Mouse (Mus musculus) urinary bladder, adult 18-20 months (tissue): ENCODE data around the gene Adrm1.
A peak's percentile ranks its signal among the peaks of the same experiment; 100 is the strongest.
"Not testable (repeated sequence)": the region's sequence is repeated elsewhere in the genome, so short reads cannot be mapped to it uniquely, and the experiment has no call there.

ENCODE experiments used
- DNase-seq, 2 experiments: peaks; one replicate each; pipeline ENCODE4 v3.0.0; 2022; ENCODE audit warnings: low spot score in 2 of 2, mixed read lengths in 2 of 2

The Adrm1 gene

DNA sequence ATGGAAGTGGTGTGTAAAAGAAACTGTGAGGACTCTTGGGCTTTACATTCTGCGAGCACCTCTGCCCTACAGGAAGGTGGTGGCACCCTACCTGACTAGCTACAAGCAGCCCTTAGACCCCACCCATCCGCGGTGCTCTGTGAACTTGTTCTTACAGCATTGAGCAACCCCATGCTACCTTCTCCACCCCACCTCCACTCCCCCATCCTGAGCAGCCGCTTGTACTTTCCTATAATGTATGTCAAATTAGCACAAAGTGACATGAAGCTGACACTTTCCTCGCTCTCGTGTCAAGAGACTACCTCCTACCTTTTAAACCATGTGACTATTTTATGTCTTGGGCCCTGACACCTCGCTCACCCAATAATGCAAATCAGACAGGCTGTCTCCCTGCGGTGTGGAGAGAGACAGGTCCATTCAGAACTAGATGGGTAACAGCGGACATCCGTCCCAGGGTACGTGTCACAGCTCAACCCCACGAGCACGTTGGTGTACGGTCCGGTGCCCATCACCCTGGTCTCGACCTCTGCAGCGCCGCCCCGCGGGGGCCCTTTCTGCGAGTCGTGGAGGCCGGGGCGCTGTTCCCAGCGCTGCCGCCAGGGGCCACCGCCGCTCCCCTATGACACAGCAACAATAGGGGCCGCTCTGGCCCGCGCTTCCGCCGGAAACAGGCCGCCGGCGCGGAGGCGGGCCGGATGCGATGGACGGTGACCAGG is at the start of gene Adrm1:
Gene Adrm1, plus strand, starts transcription at position 680 of the 716 bp plus-strand sequence.
- DNase-seq = peak; percentile 95 to 96

DNA sequence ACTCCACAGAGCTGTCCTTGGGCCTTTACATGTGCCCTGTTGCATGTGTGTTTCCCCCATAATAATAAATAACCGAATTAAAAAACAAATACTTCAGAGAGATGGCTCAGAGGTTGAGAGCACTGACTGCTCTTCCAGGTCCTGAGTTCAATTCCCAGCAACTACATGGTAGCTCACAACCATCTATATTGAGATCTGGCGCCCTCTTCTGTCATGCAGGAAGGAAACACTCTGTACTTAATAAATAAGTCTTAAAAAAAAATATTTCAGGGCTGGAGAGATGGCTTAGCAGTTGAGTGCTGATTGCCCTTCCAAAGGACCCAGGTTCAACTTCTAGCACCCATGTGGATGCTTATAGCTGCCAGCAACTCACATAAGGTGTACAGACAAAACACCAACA is 47.1 kb upstream of the Adrm1 start:
- DNase-seq = no peak

DNA sequence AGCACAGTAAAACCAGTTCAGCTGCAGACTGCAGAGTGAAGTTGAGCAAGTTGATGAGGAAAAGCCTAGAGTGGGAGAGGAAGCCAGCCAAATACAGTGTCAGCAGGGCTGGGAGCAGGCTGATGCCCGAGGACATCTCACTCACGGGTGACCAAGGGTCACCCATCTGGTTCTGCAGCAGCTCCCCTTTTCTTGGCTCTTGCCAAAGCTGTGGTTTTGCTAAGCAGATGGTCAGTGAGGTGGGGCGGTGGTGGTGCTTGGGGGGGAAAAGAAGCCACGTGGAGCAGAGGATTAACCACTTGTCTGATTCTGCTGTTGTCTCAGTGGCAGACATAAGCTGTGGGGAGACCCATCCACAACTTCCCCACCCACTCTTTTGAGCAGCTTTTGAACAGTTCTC is 45.1 kb upstream of the Adrm1 start:
- DNase-seq = peak in 1 of 2 experiments; percentile 42

DNA sequence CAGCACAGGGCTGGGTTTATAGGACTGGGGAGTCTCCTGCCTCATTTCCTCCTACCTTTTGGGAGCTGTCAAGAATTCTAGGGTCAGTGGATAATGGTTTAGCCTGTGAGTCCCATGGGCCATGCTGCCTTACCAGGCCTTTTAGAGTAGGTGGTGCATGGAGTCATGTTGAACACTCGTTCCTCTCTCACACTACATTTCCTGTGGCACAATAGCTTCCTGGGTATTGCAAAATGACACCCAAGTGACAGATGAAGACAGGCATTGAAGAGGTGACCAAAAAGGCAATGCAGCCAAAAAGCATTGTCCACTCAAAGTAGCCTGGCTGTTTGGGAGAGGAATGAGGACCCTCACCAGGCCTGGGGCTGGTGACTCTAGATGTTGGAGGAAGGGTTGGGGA is 43.6 kb upstream of the Adrm1 start:
- DNase-seq = no peak

DNA sequence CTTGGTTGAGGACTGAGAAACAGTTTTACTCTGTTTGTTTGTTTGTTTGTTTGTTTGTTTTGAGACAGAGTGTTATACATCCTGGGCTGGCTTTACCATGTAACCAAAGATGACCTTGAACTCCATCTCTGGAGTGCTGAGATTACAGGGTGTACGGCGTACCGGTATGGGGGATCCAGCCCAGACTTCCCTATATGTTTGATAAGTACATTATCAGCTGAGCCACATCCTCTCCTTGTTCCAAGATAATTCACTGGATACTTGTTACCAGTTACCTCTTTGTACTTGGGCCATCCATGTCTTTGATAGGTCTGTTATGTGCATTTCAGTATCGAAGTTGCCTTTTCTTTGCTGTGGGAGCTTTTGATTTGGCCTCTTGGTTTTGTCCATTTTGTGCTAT is 38.1 kb upstream of the Adrm1 start:
- no peak for DNase-seq

DNA sequence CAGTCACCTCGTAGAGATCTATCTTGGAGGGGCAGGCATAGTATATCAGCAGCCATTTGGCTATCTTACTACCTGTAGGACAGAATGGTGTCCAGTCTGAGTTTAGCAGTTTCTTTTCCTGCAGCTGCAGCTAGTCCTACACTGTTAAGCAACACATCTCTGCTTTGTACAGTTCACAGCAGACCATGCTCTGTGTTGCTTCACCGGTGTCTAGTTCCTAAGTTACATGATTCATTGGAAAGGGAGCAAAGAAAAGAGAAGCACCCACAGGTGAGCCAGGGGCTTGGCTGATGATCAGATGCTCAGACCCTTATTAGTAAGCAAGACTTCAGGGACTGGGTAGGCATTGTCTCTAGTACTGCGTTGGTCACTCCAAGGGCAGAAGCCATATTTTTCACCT is 37.4 kb upstream of the Adrm1 start:
- no peak for DNase-seq

DNA sequence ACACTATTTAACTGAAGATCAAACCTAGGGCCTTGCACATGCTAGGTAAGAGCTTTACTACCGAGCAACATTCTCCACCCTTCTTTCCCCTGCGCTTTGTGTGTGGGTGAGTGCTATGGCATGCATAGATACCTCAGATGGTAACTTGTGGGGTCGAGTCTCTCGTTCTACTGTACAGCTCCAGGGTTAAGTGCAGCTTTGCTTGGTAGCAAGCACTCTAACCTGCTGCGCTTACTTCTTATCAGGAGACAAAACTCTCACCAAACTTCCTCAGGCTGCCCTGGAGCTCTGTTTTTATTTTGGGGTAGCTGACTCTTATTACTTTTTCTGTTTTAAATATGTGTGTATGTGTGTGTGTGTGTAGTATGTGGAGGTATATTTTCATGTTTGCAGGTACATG is 35.9 kb upstream of the Adrm1 start:
- DNase-seq = no peak

DNA sequence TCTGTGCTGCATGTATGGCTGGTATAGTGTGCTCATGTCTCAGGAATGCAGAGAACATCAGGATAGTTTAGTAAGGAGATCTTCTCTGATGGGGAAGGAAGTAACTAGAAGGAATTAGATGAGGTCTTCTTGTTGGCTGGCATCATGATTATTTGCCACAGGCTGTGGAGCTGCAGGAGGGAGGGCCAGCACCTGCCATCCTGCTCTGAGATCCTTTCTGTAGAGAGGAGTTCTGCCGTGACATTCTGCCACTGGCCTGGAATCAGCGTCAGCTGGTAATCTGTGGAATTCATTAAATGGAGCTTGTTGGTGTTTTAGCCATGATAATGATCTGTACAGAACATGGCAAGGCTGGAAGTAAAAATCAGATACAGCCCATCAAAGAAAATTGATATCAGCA is 25.2 kb upstream of the Adrm1 start:
- no peak for DNase-seq

DNA sequence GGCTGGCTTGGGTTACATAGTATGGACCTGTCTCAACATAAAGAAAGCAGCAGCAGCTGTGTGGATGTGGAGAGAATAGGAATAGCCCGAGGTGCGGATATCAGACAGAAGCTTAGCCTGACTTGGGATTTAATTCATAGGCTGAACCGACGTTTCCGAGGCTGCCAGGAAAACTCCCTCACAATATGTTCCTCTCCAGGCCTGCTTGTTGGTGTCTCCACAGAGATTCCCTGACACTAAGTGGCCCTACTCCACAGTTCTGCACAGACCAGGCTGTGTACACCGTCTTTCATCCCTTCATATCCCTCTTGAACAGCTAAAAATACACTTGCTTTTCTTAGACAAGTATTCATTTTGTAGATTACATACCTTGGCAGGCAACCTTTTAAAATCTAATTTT is 23.9 kb upstream of the Adrm1 start:
- DNase-seq = no peak

DNA sequence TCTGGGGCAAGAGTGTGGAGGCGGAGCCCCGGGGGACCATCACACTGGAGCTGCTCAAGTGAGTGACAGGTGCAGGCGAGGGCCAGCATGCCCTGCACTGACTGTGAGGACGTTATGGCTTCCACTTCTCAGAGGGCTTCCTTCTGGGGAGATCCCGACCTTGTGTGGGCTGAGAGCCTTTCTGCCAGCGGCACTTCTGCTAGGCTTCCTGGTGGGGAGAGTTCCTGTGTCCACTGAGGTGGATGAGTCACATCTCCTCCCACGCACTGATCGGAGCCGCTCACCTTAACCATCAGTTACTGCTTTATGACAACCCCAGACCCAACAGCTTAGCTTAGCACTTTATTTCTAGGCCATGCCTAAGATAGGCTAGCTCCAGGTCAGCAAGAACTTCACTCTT is 22.7 kb upstream of the Adrm1 start:
- no peak for DNase-seq

DNA sequence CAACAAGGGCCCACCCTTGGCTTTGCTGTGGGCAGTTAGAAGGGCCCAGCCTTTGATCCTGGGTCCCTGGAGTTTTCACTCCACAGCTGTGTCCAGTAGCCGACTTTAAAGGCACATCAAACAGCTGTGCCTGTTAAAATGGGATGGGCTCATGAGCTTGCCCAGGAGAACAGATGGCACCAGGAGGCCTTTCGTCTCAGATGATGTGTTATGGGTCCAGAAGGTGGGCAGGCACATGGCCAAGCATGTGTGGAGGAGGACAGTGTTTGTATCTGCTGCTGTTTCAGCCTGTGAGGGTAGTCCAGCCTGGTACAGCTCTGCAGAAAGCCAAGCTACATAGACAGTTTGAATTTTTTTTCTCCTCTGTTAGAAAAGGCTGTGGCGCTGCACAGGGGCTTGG is 16.5 kb upstream of the Adrm1 start:
- DNase-seq = no peak

DNA sequence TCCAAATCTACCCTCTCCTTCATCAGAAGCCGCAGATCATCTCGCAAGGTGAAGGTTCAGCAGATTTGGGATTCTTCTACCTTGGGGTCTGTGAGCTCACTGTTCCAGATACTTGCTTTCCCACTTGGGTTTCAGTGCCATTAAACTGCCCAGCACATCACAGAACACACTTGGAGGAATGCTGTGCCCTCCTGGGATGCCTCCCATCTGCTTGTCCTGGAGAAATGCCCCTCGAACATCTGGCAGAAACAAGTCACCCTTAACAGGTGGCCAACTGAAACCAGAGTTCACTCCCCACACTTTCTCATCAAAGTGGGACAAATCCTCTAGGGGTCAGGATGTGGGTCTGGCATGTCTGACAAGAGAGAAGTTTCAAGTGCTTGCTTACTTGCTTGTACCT is 12.7 kb upstream of the Adrm1 start:
- DNase-seq = no peak

DNA sequence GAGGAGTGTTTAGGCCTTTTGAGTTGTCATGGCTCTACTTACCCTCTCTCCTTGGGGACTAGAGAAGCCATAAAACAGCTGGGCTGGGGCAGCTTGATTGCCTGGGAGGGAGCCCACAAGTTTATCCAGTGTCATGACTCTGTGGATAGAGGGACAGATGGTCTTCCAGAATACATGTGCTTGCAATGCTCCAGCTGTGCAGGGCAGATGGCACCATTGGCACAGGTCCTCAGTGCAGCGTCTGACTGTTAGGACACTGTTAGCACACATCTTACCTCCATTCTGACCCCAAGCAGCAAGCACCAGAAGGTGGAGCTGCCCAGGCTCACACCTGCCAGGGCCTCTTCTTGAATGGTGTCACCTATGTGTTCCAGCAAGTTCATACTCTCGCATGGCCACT is 5.4 kb upstream of the Adrm1 start:
- DNase-seq = no peak

DNA sequence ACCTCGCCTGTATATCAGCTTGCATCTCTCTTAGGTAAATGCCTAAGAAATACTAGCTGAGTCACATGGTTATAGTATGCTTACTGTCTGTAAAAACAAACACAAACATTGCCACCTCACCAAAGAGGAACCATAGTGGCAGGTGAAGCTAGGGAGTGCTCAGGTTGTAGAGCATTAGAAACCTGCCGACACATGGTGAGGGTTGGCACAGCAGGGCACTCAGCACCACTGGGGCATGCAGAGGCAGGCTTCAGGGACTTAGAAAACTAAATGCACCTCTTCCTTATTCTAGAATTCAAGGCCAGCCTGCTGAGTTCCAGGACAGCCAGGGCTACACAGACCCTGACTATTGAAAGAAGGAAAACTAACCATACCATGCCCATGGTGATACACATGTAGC is 4.4 kb upstream of the Adrm1 start:
- peak in 1 of 2 experiments; percentile 51 for DNase-seq

DNA sequence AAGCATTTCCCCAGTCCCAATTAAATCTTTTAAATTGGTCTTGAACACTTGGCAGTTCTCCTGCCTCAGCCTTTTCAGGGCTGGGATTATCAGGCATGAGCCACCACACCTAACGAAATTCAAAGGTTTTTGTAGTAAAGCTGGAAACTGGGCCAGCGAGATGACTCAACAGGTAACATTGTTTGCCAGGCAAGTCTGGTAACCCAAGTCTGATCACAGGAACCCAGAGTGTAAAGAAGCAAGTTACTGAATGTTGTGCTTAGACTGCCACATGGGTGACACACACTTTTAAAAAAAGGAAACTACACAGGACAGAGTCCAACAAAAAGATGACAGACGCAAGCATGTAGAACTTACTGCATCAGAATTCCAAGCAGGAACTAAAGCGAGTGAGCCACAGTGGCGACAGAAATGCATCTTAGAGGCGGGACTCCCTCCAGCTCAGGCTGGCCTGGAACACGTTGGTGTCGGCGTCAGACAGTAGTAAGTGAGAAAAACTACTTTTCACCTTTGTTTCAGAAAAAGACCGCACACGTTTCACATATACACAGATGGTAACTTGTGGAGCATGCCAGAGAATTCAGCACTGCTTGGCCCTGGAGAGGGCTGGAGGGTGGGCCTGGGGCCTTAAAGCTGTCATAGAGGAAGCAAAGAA is 1.0 kb upstream of the Adrm1 start:
- no peak for DNase-seq

DNA sequence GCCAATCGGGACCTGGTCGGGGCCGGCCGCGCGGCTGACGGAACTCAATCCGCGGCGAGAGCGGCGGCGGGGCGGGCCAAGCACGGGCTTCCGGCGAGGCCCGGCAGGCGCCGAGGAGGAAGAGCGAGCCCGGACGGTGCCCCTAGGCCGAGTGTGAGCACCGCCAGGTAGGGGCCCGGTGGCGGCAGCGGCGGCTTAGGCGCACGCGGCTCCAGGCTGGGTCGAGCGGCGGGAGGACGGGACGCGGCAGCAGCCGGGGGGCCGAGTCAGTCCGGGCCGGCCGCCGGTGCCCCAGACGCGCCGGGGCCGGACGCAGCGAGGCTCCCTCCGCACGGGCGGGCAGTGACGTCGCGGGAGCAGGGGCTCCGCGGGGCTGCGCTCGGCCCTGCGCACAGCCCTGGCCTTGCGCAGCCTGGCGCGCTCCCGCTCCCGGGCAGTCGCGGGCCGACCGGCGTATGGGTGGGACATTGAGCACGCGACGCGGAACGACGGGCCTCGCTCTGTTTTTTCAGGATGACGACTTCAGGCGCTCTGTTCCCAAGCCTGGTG is 311 bp downstream of the Adrm1 start:
- no peak for DNase-seq

DNA sequence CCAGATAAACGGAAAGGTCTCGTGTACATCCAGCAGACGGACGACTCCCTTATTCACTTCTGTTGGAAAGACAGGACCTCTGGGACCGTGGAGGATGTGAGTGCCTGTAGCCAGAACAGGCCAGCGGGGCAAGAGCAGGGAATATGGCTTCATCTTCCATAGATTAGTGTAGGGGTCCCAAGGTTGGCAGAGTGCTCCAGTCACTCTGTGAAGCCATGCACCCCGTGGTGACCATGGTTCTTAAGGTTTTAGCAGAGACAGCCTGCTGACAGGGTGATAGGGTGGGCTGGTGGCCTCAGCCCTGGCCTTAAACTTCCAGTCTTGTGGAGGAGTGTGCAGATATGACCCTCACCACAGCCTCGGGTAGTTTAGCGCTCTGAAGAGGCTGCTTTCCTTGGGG is 867 bp downstream of the Adrm1 start:
- no peak for DNase-seq

DNA sequence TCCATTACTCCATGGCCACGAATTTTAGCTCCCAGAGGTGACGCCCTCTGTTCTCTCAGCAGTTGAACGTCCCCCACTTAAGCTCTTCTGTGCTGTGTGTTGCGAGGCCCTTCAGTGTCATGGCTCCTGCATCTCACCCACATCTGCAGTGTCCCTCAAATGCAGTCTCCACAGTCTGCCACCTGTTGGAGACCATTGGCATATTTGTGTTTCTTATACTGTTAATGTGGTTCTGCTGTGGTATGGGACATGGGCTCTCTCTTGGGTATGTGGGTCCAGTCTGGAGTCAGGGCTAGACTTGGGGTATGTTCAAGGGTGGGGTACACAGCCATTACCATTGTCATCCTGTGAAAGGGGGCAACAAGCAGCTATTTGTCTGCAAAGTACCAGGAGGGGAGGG is 1.9 kb downstream of the Adrm1 start:
- DNase-seq = no peak

DNA sequence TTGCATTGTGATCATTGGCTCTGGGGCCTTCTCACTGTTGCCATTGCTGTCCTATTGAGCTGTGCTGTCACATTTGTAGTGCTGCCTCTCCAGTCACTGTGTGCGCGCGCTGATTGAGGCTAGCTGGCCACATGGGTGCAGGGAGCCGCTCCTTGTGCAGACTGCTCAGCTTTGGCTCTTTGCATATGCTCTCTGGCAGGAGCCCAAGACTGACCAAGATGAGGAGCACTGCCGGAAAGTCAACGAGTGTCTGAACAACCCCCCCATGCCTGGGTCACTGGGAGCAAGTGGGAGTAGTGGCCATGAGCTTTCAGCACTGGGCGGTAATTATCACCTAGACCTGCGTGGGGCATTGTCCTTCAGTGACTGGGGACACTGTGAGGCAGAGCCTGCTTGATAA is 2.4 kb downstream of the Adrm1 start:
- not testable (repeated sequence) for DNase-seq

DNA sequence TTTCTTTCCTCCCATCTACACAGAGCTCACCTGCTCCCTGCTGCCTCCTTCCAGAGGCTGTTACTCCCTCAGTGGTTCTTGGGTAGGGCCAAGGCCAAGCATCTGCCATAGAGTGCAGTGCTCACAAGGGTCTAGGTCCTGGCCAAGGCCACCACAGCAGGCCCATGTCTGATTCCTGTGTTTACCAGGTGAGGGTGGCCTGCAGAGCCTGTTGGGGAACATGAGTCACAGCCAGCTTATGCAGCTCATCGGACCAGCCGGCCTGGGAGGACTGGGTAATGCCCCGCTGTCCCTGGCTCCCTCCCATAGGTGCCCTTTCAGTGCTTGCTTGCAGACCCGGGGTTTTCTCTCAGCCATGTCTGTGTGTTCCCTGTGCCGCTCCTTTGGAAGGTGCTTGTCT is 2.8 kb downstream of the Adrm1 start:
- peak in 1 of 2 experiments; percentile 48 for DNase-seq

DNA sequence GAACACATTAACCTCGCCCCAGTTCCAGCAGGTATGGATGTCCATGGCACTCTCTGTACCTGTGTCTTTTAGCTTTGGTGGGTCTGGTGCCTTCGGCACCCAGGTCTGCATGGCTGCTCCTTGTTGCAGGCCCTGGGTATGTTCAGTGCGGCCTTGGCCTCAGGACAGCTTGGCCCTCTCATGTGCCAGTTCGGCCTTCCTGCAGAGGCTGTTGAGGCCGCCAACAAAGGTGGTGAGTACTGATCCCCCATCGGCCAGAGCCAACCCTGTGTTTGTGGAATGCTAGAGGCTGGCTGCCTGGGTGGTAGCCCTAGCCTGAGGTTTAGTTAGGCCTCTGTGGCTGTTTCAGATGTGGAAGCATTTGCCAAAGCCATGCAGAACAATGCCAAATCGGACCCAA is 4.4 kb downstream of the Adrm1 start:
- DNase-seq = no peak

DNA sequence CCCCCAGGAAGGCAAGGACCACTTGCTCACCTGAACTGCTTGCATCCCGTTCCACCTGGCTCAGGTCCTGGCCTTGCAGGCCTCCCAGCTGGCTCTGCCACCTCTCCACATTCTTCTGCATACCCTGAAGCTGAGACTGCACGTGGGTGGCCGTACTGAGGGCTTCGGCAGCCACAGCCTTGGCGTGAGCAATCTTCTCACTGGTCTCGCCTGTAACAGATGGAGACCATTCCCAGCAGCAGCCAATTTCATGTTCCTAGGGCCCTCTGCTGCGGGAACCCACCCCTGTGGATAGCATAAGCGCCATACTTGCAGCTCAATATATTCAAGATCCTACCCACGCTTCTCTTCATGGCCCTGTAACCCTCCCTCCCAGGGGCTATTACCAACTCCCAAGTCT is 10.3 kb downstream of the Adrm1 start:
- no peak for DNase-seq

DNA sequence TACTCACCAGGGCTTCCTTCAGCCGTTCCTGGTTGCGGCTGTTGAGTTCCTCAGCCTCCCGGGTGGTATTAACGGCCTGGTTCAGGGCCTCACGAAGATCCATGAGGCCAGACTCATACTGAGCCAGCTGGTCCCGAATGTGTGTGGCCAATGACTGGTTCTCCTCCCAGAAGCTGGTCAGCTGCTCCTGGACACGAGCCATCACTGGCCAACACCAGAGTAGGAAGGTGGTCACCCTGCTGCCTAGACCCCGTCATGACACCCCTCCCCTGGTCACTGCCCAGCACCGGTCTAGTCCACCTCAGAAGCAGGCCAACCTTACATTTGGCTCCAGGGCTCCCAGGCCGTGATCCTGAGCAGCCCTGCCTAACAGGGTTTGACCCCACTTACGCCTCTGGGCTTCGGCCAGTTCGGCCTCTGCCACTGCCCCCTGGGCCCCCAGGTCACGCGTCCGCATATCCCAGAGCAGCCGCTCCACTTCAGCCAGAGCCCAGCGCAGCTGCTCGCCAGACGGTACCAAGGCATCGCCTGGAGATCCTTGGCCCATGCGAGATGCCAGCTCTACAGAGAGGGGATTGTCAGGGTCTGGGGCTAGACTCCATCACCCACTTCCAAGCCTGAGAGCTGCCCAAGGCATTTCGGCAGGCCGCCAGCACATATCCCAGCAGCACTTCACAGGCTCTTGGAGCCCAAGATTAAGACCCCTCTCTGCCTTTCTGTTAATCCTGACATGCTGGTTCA is 12.9 kb downstream of the Adrm1 start:
- no peak for DNase-seq
